Mouse (Mus musculus) CH12.LX (cell line): ENCODE results near the gene Sft2d1. TPM values are rescaled to one million over a fixed set of nuclear protein-coding genes. Genes with fewer than 3 reads are reported as not detected.

ENCODE experiments used
- DNase-seq: peaks from one replicate; pipeline ENCODE4 v3.0.0-alpha.2; 2013; ENCODE audit errors: extremely low read depth
- H3K27ac ChIP-seq: 2 replicates; pipeline ENCODE4 v1.5.1; 2012; ENCODE audit warnings: low read depth, mild to moderate bottlenecking, control low read depth, moderate library complexity; ENCODE audit not compliant: insufficient read depth
- H3K27me3 ChIP-seq: replicated peaks from 2 replicates; pipeline ENCODE3; 2012; ENCODE audit warnings: inconsistent platforms
- H3K36me3 ChIP-seq, 2 experiments: replicated peaks in 1 of 2; 2 replicates each; pipeline versions ENCODE3 to v1.6.1; 2012; ENCODE audit warnings: inconsistent platforms in 1 of 2, low read length in 1 of 2, mild to moderate bottlenecking in 1 of 2, mixed read lengths in 1 of 2, moderate library complexity in 1 of 2; ENCODE audit not compliant: control insufficient read depth in 1 of 2, insufficient read depth in 1 of 2
- H3K4me1 ChIP-seq, 2 experiments: 2 replicates each; pipeline ENCODE4 v1.6.1; 2012; ENCODE audit warnings: inconsistent platforms in 1 of 2, moderate library complexity in 1 of 2; ENCODE audit not compliant: insufficient read depth in 2 of 2, control insufficient read depth in 1 of 2
- H3K4me2 ChIP-seq: 2 replicates; pipeline ENCODE4 v1.6.1; 2012; ENCODE audit warnings: low read depth, mild to moderate bottlenecking, control low read depth; ENCODE audit not compliant: poor library complexity, insufficient read depth, severe bottlenecking
- H3K4me3 ChIP-seq, 3 experiments: fragments of 150-350 bp in 1 of 3; sonication (generic) in 1 of 3; replicated peaks in 1 of 3; 2 replicates each; pipeline versions ENCODE3 to v1.5.1; 2011 to 2012; ENCODE audit warnings: low read depth in 2 of 3, low read length in 2 of 3, mild to moderate bottlenecking in 2 of 3, moderate library complexity in 2 of 3, control low read depth in 1 of 3, improper control_type of control experiment in 1 of 3, inconsistent platforms in 1 of 3, mixed read lengths in 1 of 3; ENCODE audit not compliant: poor library complexity in 1 of 3
- H3K79me2 ChIP-seq: replicated peaks from 2 replicates; pipeline ENCODE4 v1.6.1; 2012; ENCODE audit warnings: mild to moderate bottlenecking, moderate library complexity; ENCODE audit not compliant: control insufficient read depth, poor library complexity, insufficient read depth, severe bottlenecking; ENCODE audit errors: extremely low read depth
- H3K9ac ChIP-seq: 2 replicates; pipeline ENCODE4 v1.6.1; 2012; ENCODE audit warnings: low read depth, mild to moderate bottlenecking, control low read depth, moderate library complexity; ENCODE audit not compliant: insufficient read depth
- H3K9me3 ChIP-seq: replicated peaks from 2 replicates; pipeline ENCODE3; 2012; ENCODE audit warnings: low read length, inconsistent platforms, mixed read lengths
- BHLHE40 ChIP-seq: IDR thresholded peaks from 2 replicates; pipeline ENCODE4 v1.6.1; 2011; ENCODE audit warnings: mild to moderate bottlenecking, low read depth, low read length, improper control_type of control experiment
- ELF1 ChIP-seq: IDR thresholded peaks from 2 replicates; pipeline ENCODE4 v1.6.1; 2014; ENCODE audit warnings: low read depth, mild to moderate bottlenecking, inconsistent platforms, low read length, improper control_type of control experiment
- ETS1 ChIP-seq: conservative IDR thresholded peaks from 2 replicates; pipeline ENCODE4 v1.6.1; 2012; ENCODE audit warnings: low read depth, mild to moderate bottlenecking, inconsistent platforms, low read length, improper control_type of control experiment, moderate library complexity
- HCFC1 ChIP-seq: IDR thresholded peaks from 2 replicates; pipeline ENCODE4 v1.6.1; 2012; ENCODE audit warnings: low read depth, mild to moderate bottlenecking, inconsistent platforms, low read length, improper control_type of control experiment
- MAX ChIP-seq: IDR thresholded peaks from 2 replicates; pipeline ENCODE4 v1.6.1; 2011; ENCODE audit warnings: low read length, improper control_type of control experiment
- MAZ ChIP-seq: IDR thresholded peaks from 2 replicates; pipeline ENCODE4 v1.6.1; 2012; ENCODE audit warnings: low read depth, mild to moderate bottlenecking, inconsistent platforms, low read length, improper control_type of control experiment, moderate library complexity
- MXI1 ChIP-seq: IDR thresholded peaks from 2 replicates; pipeline ENCODE4 v1.6.1; 2011; ENCODE audit warnings: mild to moderate bottlenecking, low read depth, low read length, improper control_type of control experiment
- NELFE ChIP-seq: IDR thresholded peaks from 2 replicates; pipeline ENCODE4 v1.6.1; 2011; ENCODE audit warnings: low read depth, low read length, improper control_type of control experiment
- POLR2A ChIP-seq: IDR thresholded peaks from 2 replicates; pipeline ENCODE4 v1.6.1; 2011; ENCODE audit warnings: low read depth, mild to moderate bottlenecking, improper control_type of control experiment, low read length
- RAD21 ChIP-seq: IDR thresholded peaks from 2 replicates; pipeline ENCODE4 v1.6.1; 2011; ENCODE audit warnings: low read depth, mild to moderate bottlenecking, low read length, improper control_type of control experiment, moderate library complexity
- SIN3A ChIP-seq: IDR thresholded peaks from 2 replicates; pipeline ENCODE4 v1.6.1; 2012; ENCODE audit warnings: low read length, improper control_type of control experiment, inconsistent platforms
- TBP ChIP-seq: conservative IDR thresholded peaks from 2 replicates; pipeline ENCODE4 v1.6.1; 2011; ENCODE audit warnings: low read depth, low read length, improper control_type of control experiment
- ZMIZ1 ChIP-seq: IDR thresholded peaks from 2 replicates; pipeline ENCODE4 v1.6.1; 2012; ENCODE audit warnings: low read depth, mild to moderate bottlenecking, inconsistent platforms, low read length, improper control_type of control experiment
- ZNF384 ChIP-seq: IDR thresholded peaks from 2 replicates; pipeline ENCODE4 v1.6.1; 2012; ENCODE audit warnings: low read depth, low read length, improper control_type of control experiment, inconsistent platforms
- dilution Hi-C: fragments of 300-500 bp; cut with MboI; formaldehyde crosslinking; loops from 2 replicates; pipeline ENCODE4 v1.14.3; 2020; ENCODE audit warnings: low sequenced_read_pairs; ENCODE audit not compliant: extremely low pct_unique_long_range_greater_than_20kb, extremely low pct_ligation_motif_present
- in situ Hi-C: fragments of 300-500 bp; cut with MboI; formaldehyde crosslinking; loops from 3 replicates; pipeline ENCODE4 v1.14.3; 2019; ENCODE audit warnings: low sequenced_read_pairs, low pct_ligation_motif_present, low pct_unique_long_range_greater_than_20kb, mixed read lengths
- polyA plus RNA-seq: library from polyadenylated mRNA; unstranded; fragments of >175 nt; gene quantifications from 2 replicates; pipeline ENCODE4 v1.2.1, GENCODE M21; 2012; ENCODE audit warnings: low read depth; ENCODE audit not compliant: insufficient read length
- total RNA-seq, 2 experiments: library from RNA; depleted of rRNA; stranded (reverse); fragments of 300-350 nt in 1 of 2; fragments of >200 nt in 1 of 2; gene quantifications; 2 replicates each; pipeline ENCODE4 v1.2.3; 2012 to 2014

Sft2d1 gene
- total and polyA plus RNA-seq, 3 experiments, result 71.7 to 121 (median 75.1) TPM

DNA sequence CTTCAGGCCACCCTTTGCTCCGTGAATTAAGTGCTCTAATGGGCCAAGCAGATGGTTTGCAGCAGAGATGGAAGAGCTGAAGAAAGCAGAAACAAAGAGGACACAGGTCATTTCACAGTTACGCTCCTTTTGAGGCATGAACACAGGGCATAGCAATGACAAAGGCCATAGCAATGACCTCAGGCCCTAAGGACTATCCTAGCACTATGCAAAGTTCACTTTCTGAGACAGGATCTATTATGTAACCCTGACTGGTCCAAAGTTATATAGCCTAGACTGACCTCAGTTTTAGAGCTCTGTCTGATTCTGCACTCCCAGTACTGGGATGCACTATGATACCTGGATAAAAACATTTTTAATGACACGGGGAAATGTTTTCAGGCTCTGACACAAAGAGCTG, 32.5 kb upstream of the Sft2d1 start:
- Histone ChIP-seq H3K9ac (no peak overlapping the region), H3K9me3 (no peaks in the 10 kb centered on the region)
- in situ Hi-C loops, result no loop called here
- no peak for TF ChIP-seq RAD21
- TF ChIP-seq, all 38 proteins: peak for 0
- no peaks in the 10 kb centered on the region for H3K79me2 ChIP-seq
- no peak overlapping the region for H3K27ac ChIP-seq
- no peak for DNase-seq
- dilution Hi-C loops, result no loop called here
- H3K36me3 ChIP-seq, result no peaks in the 10 kb centered on the region
- H3K4me3 ChIP-seq, result no peak overlapping the region
- no peaks in the 10 kb centered on the region for H3K27me3 ChIP-seq
- no peak overlapping the region for H3K4me2 ChIP-seq
- peaks cover 3 to 31% of the 10 kb centered on the region in 2 experiments; a peak in 3 of 4 replicates for H3K4me1 ChIP-seq

DNA sequence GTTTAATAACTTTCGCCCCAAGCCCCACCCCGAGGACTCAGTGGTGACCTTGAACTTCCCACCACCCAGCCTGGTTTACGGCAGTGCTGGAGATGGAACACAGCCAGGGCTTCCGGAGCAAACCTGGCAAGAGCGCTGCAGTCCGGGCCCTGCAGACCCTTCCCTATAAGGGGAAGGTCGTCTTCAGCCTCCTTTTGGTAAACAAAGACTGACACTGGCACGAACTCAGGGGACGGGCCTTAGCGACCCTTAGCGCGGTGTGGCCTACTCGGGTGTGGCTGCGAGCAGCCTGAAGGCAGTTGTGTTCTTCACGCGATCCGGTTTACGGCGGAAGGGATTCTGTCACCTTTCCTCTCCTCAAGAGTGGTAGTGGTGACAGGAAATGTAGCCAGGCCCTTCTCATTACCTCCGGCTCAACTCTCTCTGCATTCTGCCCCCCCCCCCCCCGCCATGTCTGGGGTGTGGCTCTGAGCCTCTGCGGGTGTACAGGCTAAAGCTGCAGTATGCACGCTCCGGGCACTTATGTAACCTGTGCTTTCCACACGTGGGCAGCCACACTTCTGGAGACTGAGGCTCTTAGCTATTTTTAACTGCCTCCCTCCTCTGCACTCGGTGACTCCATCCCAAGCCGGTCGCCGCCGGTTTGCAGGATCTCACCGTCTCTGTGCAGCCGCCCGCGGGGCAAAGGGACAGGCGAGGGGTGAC, 27.9 kb upstream of the Sft2d1 start, which contains the start of gene Mpc1:
TSS of gene Mpc1 (plus strand) at position 84 of the 705 bp plus-strand sequence.
- Histone ChIP-seq H3K27ac (peak within 1 kb of the TSS; percentile 90), H3K9ac (peak within 1 kb of the TSS; percentile 70), H3K79me2 (no peaks in the 10 kb centered on the region; the same call in 1 of the 2 replicates), H3K9me3 (no peaks in the 10 kb centered on the region), H3K36me3 (peaks cover 0 to 9% of the 10 kb centered on the region in 2 experiments), H3K4me1 (peaks cover 3 to 38% of the 10 kb centered on the region in 2 experiments; a peak in 3 of 4 replicates), H3K27me3 (no peaks in the 10 kb centered on the region), H3K4me3 (peak within 1 kb of the TSS; percentile 76 to 92 (median 92))
- peak; percentile 83 for DNase-seq
- TF ChIP-seq HCFC1 (peak; percentile 58), MAZ (peak; percentile 16; the same call in 1 of the 2 replicates), MXI1 (peak; percentile 51; the same call in 1 of the 2 replicates), POLR2A (peak; percentile 61), MAX (no peak), NELFE (peak; percentile 49; the same call in 1 of the 2 replicates), TBP (0 out of 2 replicates have a peak, but pooled peaks have one; percentile 33), SIN3A (peak; percentile 1; the same call in 1 of the 2 replicates), ZMIZ1 (no peak; the same call in 1 of the 2 replicates), ELF1 (peak; percentile 33; the same call in 1 of the 2 replicates), ETS1 (peak; percentile 25), ZNF384 (no peak), BHLHE40 (peak; percentile 73)
- TF ChIP-seq, all 38 proteins: peak for 10
- in situ Hi-C loops, result loop anchor here (5.0 kb wide), 1 partner anchor 89 kb away; no protein-coding TSS in a partner anchor
- peak within 1 kb of the TSS; percentile 46; the same call in 1 of the 2 replicates for H3K4me2 ChIP-seq
- dilution Hi-C loops, result no loop called here
